Mouse (Mus musculus) myocyte (in vitro differentiated cells): Measurements from ENCODE around the gene Fahd1. TPM values are rescaled to one million over a fixed set of nuclear protein-coding genes. Genes with fewer than 3 reads are reported as not detected.
A peak's percentile ranks its signal among the peaks of the same experiment; 100 is the strongest.

Experiments used
- H3K27me3 ChIP-seq: one replicate; pipeline ENCODE4 v1.6.1; 2011; ENCODE audit not compliant: control insufficient read depth, insufficient read depth, insufficient read length
- H3K36me3 ChIP-seq: one replicate; pipeline ENCODE4 v1.6.1; 2011; ENCODE audit not compliant: control insufficient read depth, insufficient read depth
- H3K4me2 ChIP-seq: one replicate; pipeline ENCODE4 v1.6.1; 2011; ENCODE audit warnings: low read depth, control low read depth
- H3K4me3 ChIP-seq: one replicate; pipeline ENCODE4 v1.5.1; 2011; ENCODE audit warnings: mild to moderate bottlenecking, control low read depth, moderate library complexity
- H3K79me2 ChIP-seq: one replicate; pipeline ENCODE4 v1.6.1; 2011; ENCODE audit not compliant: control insufficient read depth, insufficient read depth
- H3ac ChIP-seq: one replicate; pipeline ENCODE4 v1.6.1; 2011; ENCODE audit not compliant: control insufficient read depth, insufficient read length
- CEBPB ChIP-seq: IDR thresholded peaks from 2 replicates; pipeline ENCODE4 v1.6.1; 2011; ENCODE audit warnings: mild to moderate bottlenecking, moderate library complexity; ENCODE audit not compliant: poor library complexity, insufficient read depth, severe bottlenecking
- E2F4 ChIP-seq: IDR thresholded peaks from one replicate; pipeline ENCODE4 v1.6.1; 2011; ENCODE audit warnings: mild to moderate bottlenecking, control low read depth, moderate library complexity; ENCODE audit not compliant: insufficient read depth
- MAX ChIP-seq: IDR thresholded peaks from one replicate; pipeline ENCODE4 v1.6.1; 2011; ENCODE audit warnings: low read depth, mild to moderate bottlenecking, control low read depth
- MYOD1 ChIP-seq, 3 experiments: IDR thresholded peaks; one replicate each; pipeline ENCODE4 v1.6.1; 2011; ENCODE audit warnings: control low read depth in 2 of 3, low read depth in 2 of 3, mild to moderate bottlenecking in 2 of 3, moderate library complexity in 1 of 3; ENCODE audit not compliant: insufficient read length in 2 of 3, control insufficient read depth in 1 of 3
- MYOG ChIP-seq, 3 experiments: IDR thresholded peaks; one replicate each; pipeline ENCODE4 v1.6.1; 2011; ENCODE audit warnings: control low read depth in 2 of 3, low read depth in 2 of 3, mild to moderate bottlenecking in 2 of 3; ENCODE audit not compliant: insufficient read length in 2 of 3, control insufficient read depth in 1 of 3, insufficient read depth in 1 of 3
- POLR2A ChIP-seq: IDR thresholded peaks from one replicate; pipeline ENCODE4 v1.6.1; 2011; ENCODE audit warnings: low read depth, mild to moderate bottlenecking, control low read depth, moderate library complexity; ENCODE audit not compliant: insufficient read length
- POLR2AphosphoS2 ChIP-seq: IDR thresholded peaks from one replicate; pipeline ENCODE4 v1.6.1; 2011; ENCODE audit warnings: low read depth, control low read depth; ENCODE audit not compliant: insufficient read length
- REST ChIP-seq: IDR thresholded peaks from one replicate; pipeline ENCODE4 v1.6.1; 2011; ENCODE audit warnings: mild to moderate bottlenecking, control low read depth, moderate library complexity; ENCODE audit not compliant: insufficient read depth, insufficient read length
- SRF ChIP-seq: IDR thresholded peaks from one replicate; pipeline ENCODE4 v1.6.1; 2011; ENCODE audit warnings: low read depth; ENCODE audit not compliant: control insufficient read depth, insufficient read length
- TCF12 ChIP-seq: IDR thresholded peaks from one replicate; pipeline ENCODE4 v1.6.1; 2011; ENCODE audit warnings: mild to moderate bottlenecking, control low read depth; ENCODE audit not compliant: poor library complexity, insufficient read depth, severe bottlenecking
- TCF3 ChIP-seq: IDR thresholded peaks from one replicate; pipeline ENCODE4 v1.6.1; 2011; ENCODE audit warnings: low read depth, control low read depth; ENCODE audit not compliant: insufficient read length
- USF1 ChIP-seq: IDR thresholded peaks from one replicate; pipeline ENCODE4 v1.6.1; 2011; ENCODE audit warnings: low read depth, mild to moderate bottlenecking, control low read depth, moderate library complexity
- polyA plus RNA-seq: library from polyadenylated mRNA; unstranded; fragments of >200 nt; fragmentation: generic; extraction: Trizol; gene quantifications from one replicate; pipeline ENCODE4 v1.2.1, GENCODE M21; 2012; ENCODE audit warnings: missing spikeins

Fahd1 gene
- polyA plus RNA-seq = 9.5 TPM

GRCm38 (mm10) chr17:24850065-24850772, at the start of gene Fahd1:
TSS of gene Fahd1 (minus strand) at chr17:24850364.
- Histone ChIP-seq H3K4me3 (peak within 1 kb of the TSS; percentile 96), H3K36me3 (no peaks in the 10 kb centered on the region), H3ac (peak within 1 kb of the TSS; percentile 61), H3K27me3 (no peaks in the 10 kb centered on the region), H3K79me2 (peaks cover 7% of the 10 kb centered on the region), H3K4me2 (peak within 1 kb of the TSS; percentile 96)
- TF ChIP-seq POLR2A (peak; percentile 87), USF1 (peak; percentile 94), E2F4 (no peak), MYOD1 (IDR thresholded peaks at IDR 0.05; ENCODE audit: control insufficient read depth in 1 of 3, insufficient read length in 2 of 3, low read depth in 2 of 3) (peak in 1 of 3 experiments; percentile 11), SRF (no peak), POLR2AphosphoS2 (peak; percentile 77)

DNA sequence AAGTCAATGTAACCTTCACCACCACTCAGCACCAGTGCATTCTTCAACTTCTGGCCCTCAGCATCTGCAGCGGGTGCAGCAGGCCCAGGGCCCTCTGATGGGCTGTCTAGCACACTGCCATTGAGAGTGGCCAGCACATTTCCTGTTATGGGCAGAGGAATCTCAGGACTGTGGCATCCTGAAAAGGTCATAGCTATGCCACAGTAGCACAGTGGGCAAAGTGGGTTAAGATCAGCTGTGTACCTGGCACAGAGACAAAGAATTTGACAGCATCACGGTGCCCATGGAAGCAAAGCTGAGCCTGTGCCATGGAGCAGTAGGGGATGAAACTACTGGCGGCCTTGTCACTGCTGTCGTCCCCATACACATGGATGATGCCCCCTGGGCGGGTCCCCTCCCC, 49.0 kb upstream of the Fahd1 start:
- Histone ChIP-seq H3K4me2 (no peak overlapping the region), H3ac (no peak overlapping the region), H3K27me3 (no peaks in the 10 kb centered on the region)

GRCm38 (mm10) chr17:24898041-24898854, 48.1 kb upstream of the Fahd1 start:
- H3K4me3 ChIP-seq = no peak overlapping the region
- no peaks in the 10 kb centered on the region for H3K27me3 ChIP-seq
- H3K4me2 ChIP-seq = no peak overlapping the region
- H3K36me3 ChIP-seq = peaks cover 17% of the 10 kb centered on the region
- no peak for TF ChIP-seq MAX
- TF ChIP-seq MYOG (IDR thresholded peaks at IDR 0.05; ENCODE audit: control insufficient read depth in 1 of 3, insufficient read depth in 1 of 3, insufficient read length in 2 of 3, low read depth in 2 of 3) = no peak
- no peak for TF ChIP-seq POLR2AphosphoS2
- TF ChIP-seq REST = no peak
- no peak for TF ChIP-seq POLR2A
- no peak for TF ChIP-seq E2F4
- no peak for TF ChIP-seq CEBPB
- no peak for TF ChIP-seq SRF
- no peak for TF ChIP-seq MYOD1 (IDR thresholded peaks at IDR 0.05; ENCODE audit: control insufficient read depth in 1 of 3, insufficient read length in 2 of 3, low read depth in 2 of 3)
- no peak for TF ChIP-seq TCF3
- TF ChIP-seq TCF12 = no peak
- peaks cover 12% of the 10 kb centered on the region for H3K79me2 ChIP-seq
- H3ac ChIP-seq = no peak overlapping the region

More for the DNA sequence above, 49.0 kb upstream of the Fahd1 start:
- Histone ChIP-seq H3K36me3 (peaks cover 21% of the 10 kb centered on the region), H3K79me2 (peaks cover 6% of the 10 kb centered on the region), H3K4me3 (no peak overlapping the region)
- TF ChIP-seq POLR2A = no peak
- peak; percentile 58 for TF ChIP-seq POLR2AphosphoS2

DNA sequence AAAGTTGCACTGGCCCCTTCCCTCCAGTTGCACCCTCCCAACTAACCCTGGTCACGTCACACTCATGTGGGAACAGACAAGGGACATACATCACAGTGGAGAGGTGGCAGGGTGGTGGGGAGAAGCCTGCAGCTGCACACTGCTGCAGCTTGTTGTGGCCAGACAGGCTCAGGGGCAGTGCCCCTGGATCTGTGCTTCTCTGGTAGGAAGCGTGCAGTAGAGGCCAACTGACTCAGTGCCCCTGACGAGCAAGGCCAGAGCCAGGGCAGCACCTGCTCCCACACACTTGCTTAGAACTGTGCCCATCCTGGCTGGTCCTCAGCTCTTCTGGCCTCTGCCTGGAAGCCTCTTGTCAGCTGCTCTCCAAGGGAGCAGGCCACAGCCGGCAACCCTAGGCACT, 47.4 kb upstream of the Fahd1 start:
- Histone ChIP-seq H3ac (no peak overlapping the region), H3K27me3 (no peaks in the 10 kb centered on the region), H3K4me2 (no peak overlapping the region), H3K79me2 (peaks cover 12% of the 10 kb centered on the region), H3K36me3 (peaks cover 13% of the 10 kb centered on the region), H3K4me3 (peak overlapping the region; percentile 97)
- TF ChIP-seq POLR2AphosphoS2 = peak; percentile 80
- no peak for TF ChIP-seq CEBPB

- TF ChIP-seq POLR2AphosphoS2 (peak; percentile 90), REST (no peak)
- Histone ChIP-seq H3K4me3 (peak overlapping the region; percentile 97), H3K79me2 (peaks cover 12% of the 10 kb centered on the region), H3K27me3 (no peaks in the 10 kb centered on the region), H3K4me2 (peak overlapping the region; percentile 99), H3K36me3 (peaks cover 11% of the 10 kb centered on the region), H3ac (peak overlapping the region; percentile 82)
Measured at GRCm38 (mm10) chr17:24896993-24897269, 46.8 kb upstream of the Fahd1 start.
